Mouse (Mus musculus): ENCODE measurements around the gene 5730455P16Rik. TPM values are rescaled to one million over a fixed set of nuclear protein-coding genes. Genes with fewer than 3 reads are reported as not detected.
"Not testable (repeated sequence)": the region's sequence is repeated elsewhere in the genome, so short reads cannot be mapped to it uniquely, and the experiment has no call there.

Gene 5730455P16Rik
- polyA plus RNA-seq, 1 experiment: 5.6 TPM

DNA sequence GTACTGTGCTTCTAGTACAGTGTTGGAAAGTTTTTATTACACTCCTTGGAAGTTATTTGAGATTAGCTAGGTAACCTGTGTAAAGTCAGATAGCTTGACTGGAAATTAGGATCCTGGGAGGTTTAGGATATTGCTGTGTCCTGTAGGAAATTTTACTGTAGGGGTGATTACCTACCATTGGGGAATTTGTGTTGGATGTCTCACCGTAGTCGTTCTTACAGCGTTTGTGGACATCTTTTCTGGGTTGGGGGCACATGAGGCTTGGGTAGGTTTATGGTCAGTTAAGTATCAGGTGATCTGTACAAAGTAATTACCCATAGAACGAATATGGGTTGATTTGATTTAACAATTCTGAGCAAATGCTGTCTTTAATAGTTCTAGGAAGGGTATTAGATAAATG is 18.8 kb upstream of the 5730455P16Rik start:
- WGBS: 90% methylated on average over 4 of the region's 4 CpGs
- H3K4me3 ChIP-seq (replicated peaks; ENCODE audit: extremely low read depth, low read depth, low read length): no peak overlapping the region
- no peak for TF ChIP-seq POLR2A (IDR thresholded peaks at IDR 0.05; ENCODE audit: borderline replicate concordance, extremely low read depth, low read depth, low read length)
- no peak for TF ChIP-seq CTCF (IDR thresholded peaks at IDR 0.05; ENCODE audit: insufficient read depth, low read length)
- no peaks in the 10 kb centered on the region for H3K4me1 ChIP-seq (ENCODE audit: control insufficient read depth, insufficient read depth, low read length)
- no peak for DNase-seq

DNA sequence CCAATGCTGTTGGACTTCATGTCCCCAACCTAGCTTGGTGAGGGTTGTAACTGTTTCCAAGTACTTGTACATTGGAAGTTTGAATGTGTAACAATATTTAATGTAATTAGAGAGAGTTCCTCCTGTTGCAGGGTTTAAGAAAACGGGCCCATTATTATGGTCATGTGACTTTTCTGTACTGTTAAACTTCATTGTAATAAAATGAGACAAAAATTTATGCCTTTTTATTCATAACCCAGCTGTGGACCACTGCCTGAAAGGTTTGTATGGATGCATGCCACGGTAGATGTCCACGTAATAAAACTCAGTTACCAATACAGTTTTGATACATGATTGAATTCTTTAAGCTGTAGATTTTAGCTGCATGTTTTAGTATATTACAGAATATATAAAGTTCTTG is 18.1 kb upstream of the 5730455P16Rik start:
- H3K4me1 ChIP-seq (ENCODE audit: control insufficient read depth, insufficient read depth, low read length): no peaks in the 10 kb centered on the region
- no peak for TF ChIP-seq CTCF (IDR thresholded peaks at IDR 0.05; ENCODE audit: insufficient read depth, low read length)
- no peak for TF ChIP-seq POLR2A (IDR thresholded peaks at IDR 0.05; ENCODE audit: borderline replicate concordance, extremely low read depth, low read depth, low read length)
- no peak for DNase-seq
- no peak overlapping the region for H3K4me3 ChIP-seq (replicated peaks; ENCODE audit: extremely low read depth, low read depth, low read length)
- 90% methylated on average over 3 of the region's 3 CpGs for WGBS

DNA sequence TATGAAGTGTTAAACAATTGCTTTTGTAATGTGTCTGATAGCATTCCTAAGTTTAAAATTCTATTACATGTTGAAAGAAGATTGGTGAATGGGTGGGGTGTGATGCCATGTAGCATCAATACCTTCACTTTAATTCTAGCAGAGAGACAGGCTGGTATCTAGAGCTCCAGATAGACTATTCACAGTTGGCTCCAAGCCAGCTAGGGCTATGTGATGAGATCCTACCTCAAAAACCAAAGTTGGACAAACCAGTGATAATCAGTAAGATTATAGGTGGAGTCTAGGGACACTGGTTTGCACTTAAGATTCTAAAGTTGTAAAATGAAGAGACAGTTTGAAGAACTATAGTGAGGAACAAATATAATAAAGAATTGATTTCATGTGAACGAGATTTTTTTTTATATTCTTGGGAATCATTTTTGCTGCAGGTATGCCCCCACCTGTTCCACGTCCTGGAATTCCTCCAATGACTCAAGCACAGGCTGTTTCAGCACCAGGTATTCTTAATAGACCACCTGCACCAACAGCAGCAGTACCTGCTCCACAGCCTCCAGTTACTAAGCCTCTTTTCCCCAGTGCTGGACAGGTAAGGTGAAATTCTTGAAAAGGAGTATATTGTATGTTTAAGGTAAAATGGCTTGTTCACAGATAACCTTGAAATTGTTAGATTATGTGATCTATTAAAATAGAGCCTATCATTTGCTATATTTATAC is 13.7 kb upstream of the 5730455P16Rik start:
- 93% methylated on average over 2 of the region's 2 CpGs for WGBS

DNA sequence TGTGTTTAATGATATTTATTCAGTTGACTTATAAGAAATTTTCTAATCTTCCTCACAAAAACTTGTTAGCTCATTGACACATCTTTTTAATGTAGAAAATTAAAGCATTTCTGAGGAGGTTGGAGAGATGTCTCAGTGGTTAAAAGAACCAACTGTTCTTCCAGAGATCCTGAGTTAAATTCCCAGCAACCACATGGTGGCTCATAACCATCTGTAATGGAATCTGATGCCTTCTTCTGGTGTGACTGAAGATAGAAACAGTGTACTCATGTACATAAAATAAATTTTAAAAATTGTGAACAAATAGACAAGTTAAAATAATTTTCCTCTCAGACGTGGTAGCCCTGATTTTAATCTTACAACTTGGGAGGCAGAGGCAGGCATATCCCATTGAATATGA is 12.1 kb upstream of the 5730455P16Rik start:
- H3K4me3 ChIP-seq (replicated peaks; ENCODE audit: extremely low read depth, low read depth, low read length): no peak overlapping the region
- no peak for TF ChIP-seq POLR2A (IDR thresholded peaks at IDR 0.05; ENCODE audit: borderline replicate concordance, extremely low read depth, low read depth, low read length)
- WGBS: 81% methylated on average over 1 of the region's 1 CpGs
- DNase-seq: no peak
- peaks cover 5% of the 10 kb centered on the region; the same call in 1 of the 2 replicates for H3K4me1 ChIP-seq (ENCODE audit: control insufficient read depth, insufficient read depth, low read length)

More for the DNA sequence above, 13.7 kb upstream of the 5730455P16Rik start:
- H3K4me3 ChIP-seq (replicated peaks; ENCODE audit: extremely low read depth, low read depth, low read length): no peak overlapping the region
- TF ChIP-seq POLR2A (IDR thresholded peaks at IDR 0.05; ENCODE audit: borderline replicate concordance, extremely low read depth, low read depth, low read length) (no peak), CTCF (IDR thresholded peaks at IDR 0.05; ENCODE audit: insufficient read depth, low read length) (no peak)
- no peak for DNase-seq
- peaks cover 5% of the 10 kb centered on the region; the same call in 1 of the 2 replicates for H3K4me1 ChIP-seq (ENCODE audit: control insufficient read depth, insufficient read depth, low read length)

DNA sequence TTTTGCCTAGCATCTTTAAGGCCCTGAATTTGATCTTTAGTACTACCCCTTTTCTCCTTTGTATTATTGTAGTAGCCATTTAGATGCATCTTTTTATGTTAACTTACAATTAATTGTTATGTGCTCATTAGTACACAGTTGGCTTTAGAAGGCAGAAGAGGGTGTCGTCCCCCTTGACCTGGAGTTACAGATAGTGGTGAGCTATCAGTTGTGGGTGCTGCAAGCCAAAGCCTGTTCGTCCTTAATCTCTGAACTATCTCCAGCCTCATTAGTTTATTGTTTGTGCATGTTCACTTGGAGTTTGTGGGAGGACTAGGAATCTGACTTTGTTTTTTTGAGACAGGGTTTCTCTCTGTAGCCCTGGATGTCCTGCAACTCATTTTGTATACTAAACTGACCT is 9.0 kb upstream of the 5730455P16Rik start:
- H3K4me1 ChIP-seq (ENCODE audit: control insufficient read depth, insufficient read depth, low read length): peaks cover 9% of the 10 kb centered on the region; the same call in 1 of the 2 replicates
- no peak overlapping the region for H3K4me3 ChIP-seq (replicated peaks; ENCODE audit: extremely low read depth, low read depth, low read length)
- no peak for DNase-seq
- WGBS: 37% methylated on average over 2 of the region's 2 CpGs
- TF ChIP-seq CTCF (IDR thresholded peaks at IDR 0.05; ENCODE audit: insufficient read depth, low read length): no peak

DNA sequence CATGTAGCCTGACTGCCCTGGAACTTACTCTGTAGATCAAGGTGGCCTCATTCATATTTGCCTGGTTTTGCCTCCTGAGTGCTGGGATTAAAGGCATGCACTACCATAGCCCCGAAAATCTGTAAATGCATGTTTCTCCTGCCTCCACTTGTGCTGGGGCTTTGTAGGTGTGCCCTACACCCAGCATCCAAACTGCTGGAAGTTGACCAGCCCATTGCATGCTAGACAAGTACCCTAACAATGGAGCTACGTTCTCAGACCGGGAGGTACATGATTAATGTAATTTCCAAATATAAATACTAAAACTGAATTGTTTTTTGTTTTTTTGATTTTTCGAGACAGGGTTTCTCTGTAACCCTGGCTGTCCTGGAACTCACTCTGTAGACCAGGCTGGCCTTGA is 7.2 kb upstream of the 5730455P16Rik start:
- no peak overlapping the region for H3K4me3 ChIP-seq (replicated peaks; ENCODE audit: extremely low read depth, low read depth, low read length)
- no peak for TF ChIP-seq POLR2A (IDR thresholded peaks at IDR 0.05; ENCODE audit: borderline replicate concordance, extremely low read depth, low read depth, low read length)
- peaks cover 9% of the 10 kb centered on the region; the same call in 1 of the 2 replicates for H3K4me1 ChIP-seq (ENCODE audit: control insufficient read depth, insufficient read depth, low read length)
- no peak for DNase-seq
- WGBS: 6% methylated on average over 4 of the region's 4 CpGs

DNA sequence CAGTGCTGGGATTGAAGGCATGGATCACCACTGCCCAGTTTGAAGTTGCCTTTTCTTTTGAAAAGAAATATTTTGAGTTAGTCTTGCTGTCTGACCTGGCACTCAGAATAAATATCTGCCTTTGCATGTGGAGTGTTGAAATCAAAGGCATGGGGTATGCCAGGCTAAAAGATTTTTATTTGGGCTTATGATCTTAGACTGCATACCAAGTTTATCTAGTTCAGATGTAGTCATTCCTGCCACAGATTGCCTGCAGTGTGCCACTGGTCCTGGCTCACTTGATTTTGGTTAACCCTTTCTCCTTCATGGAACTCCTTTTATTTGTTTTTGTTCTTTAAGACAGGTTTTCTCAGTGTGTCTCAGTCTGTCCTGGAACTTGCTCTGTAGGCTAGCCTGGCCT is 6.6 kb upstream of the 5730455P16Rik start:
- peaks cover 9% of the 10 kb centered on the region; the same call in 1 of the 2 replicates for H3K4me1 ChIP-seq (ENCODE audit: control insufficient read depth, insufficient read depth, low read length)
- peak overlapping the region; percentile 58 for H3K4me3 ChIP-seq (replicated peaks; ENCODE audit: extremely low read depth, low read depth, low read length)
- no peak for TF ChIP-seq CTCF (IDR thresholded peaks at IDR 0.05; ENCODE audit: insufficient read depth, low read length)
- no peak for DNase-seq

DNA sequence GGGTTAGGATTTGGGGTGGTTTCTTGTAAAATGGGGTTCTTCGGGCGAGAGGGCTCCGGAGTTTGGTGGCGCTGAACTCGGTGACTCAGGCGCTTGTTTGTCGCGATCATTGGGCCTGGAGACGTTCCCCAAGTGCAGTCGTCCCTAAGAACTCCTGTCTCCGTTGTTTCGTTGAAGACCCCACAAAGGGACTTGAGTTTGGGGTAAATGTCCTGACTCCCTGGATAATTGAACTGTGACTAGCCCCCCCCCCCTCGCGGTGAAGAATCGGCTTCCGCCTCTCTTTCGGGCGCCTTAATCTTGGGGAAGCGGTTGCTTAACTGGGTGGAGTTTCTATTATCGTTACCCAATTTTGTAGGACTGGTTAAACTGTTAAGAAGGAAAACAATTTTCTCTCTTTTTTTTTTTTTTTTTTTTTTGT is 5.8 kb upstream of the 5730455P16Rik start:
- no peak for DNase-seq
- under 1% methylated on average over 20 of the region's 20 CpGs for WGBS

DNA sequence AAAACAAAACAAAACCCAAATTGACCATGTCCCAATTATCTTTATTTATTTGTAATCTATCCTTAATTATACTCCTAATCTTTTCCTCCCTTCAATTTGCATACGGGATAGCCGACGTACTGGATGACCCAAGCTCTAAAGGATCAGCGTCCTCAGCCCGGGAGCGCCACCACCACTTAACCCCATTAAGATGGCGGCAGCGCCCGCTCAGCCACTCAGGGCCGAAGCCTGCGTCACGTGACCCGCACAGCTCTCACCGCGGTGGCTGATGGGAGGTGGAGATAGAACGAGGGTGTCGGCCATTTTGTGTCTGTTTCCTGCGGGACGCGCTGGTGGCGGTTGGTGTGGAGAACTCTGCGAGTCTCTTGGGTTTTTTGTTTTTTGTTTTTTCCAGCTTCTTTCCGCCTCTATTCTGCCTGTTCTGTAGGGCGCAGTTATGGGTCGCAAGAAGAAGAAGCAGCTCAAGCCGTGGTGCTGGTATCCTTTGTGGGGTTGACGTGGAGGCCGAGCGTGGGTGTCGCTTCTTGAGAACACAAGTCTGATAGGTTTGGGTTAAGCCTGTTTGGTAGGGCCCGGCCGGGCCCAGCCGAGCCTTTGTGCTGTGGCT is 5.3 kb upstream of the 5730455P16Rik start, which contains the start of gene Zfp207:
Gene Zfp207 (plus strand): TSS at position 261 of the 607 bp plus-strand sequence.
- TF ChIP-seq CTCF (IDR thresholded peaks at IDR 0.05; ENCODE audit: insufficient read depth, low read length) (no peak), POLR2A (IDR thresholded peaks at IDR 0.05; ENCODE audit: borderline replicate concordance, extremely low read depth, low read depth, low read length) (peak; percentile 98)
- H3K4me3 ChIP-seq (replicated peaks; ENCODE audit: extremely low read depth, low read depth, low read length): peak within 1 kb of the TSS; percentile 88

More for the DNA sequence above, 5.8 kb upstream of the 5730455P16Rik start:
- no peak for TF ChIP-seq POLR2A (IDR thresholded peaks at IDR 0.05; ENCODE audit: borderline replicate concordance, extremely low read depth, low read depth, low read length)
- no peak for TF ChIP-seq CTCF (IDR thresholded peaks at IDR 0.05; ENCODE audit: insufficient read depth, low read length)
- peaks cover 9% of the 10 kb centered on the region; the same call in 1 of the 2 replicates for H3K4me1 ChIP-seq (ENCODE audit: control insufficient read depth, insufficient read depth, low read length)
- peak overlapping the region; percentile 88 for H3K4me3 ChIP-seq (replicated peaks; ENCODE audit: extremely low read depth, low read depth, low read length)

DNA sequence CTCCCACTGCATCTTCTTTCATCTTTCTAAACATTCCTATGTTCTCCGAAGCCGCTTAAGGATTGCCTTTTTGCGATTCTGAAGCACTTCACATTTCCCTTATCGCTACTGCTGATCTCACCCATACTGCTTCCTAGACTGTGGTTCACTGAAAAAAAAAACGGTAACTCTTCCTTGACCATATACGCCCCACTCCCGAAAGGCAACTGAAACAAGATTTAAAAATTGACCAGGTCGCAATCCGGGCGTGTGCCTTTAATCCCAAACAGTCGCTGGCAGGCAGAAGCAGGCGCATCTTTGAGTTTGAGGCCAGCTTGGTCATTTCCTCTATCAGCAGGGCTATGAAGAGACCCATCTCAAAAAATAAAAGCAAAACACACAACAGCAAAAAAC is 4.8 kb upstream of the 5730455P16Rik start:
- Histone ChIP-seq H3K4me3 (replicated peaks; ENCODE audit: extremely low read depth, low read depth, low read length) (peak overlapping the region; percentile 88), H3K4me1 (ENCODE audit: control insufficient read depth, insufficient read depth, low read length) (peaks cover 9% of the 10 kb centered on the region; the same call in 1 of the 2 replicates)
- no peak for TF ChIP-seq CTCF (IDR thresholded peaks at IDR 0.05; ENCODE audit: insufficient read depth, low read length)
- TF ChIP-seq POLR2A (IDR thresholded peaks at IDR 0.05; ENCODE audit: borderline replicate concordance, extremely low read depth, low read depth, low read length): no peak
- WGBS: under 1% methylated on average over 12 of the region's 12 CpGs
- peak; percentile 51 for DNase-seq

More for the DNA sequence above, 5.3 kb upstream of the 5730455P16Rik start, which contains the start of gene Zfp207:
- peaks cover 9% of the 10 kb centered on the region; the same call in 1 of the 2 replicates for H3K4me1 ChIP-seq (ENCODE audit: control insufficient read depth, insufficient read depth, low read length)
- under 1% methylated on average over 33 of the region's 33 CpGs for WGBS
- peak; percentile 96 for DNase-seq

DNA sequence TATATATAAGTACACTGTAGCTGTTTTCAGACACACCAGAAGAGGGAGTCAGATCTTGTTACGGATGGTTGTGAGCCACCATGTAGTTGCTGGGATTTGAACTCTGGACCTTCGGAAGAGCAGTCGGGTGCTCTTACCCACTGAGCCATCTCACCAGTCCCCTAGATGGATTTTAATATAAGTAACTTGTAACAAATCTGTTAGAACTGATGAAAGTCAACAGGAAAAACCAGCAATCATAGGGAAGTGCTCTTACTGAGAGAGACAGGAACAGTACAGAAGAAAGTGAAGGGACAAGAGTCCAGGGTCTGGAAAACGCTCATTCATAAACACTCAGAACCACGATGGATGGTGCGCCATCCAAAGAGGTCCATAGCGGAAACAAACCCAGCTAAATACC is 1.4 kb upstream of the 5730455P16Rik start:
- not testable (repeated sequence) for DNase-seq; H3K4me3 ChIP-seq (replicated peaks; ENCODE audit: extremely low read depth, low read depth, low read length); H3K4me1 ChIP-seq (ENCODE audit: control insufficient read depth, insufficient read depth, low read length)
- 93% methylated on average over 7 of the region's 7 CpGs for WGBS

DNA sequence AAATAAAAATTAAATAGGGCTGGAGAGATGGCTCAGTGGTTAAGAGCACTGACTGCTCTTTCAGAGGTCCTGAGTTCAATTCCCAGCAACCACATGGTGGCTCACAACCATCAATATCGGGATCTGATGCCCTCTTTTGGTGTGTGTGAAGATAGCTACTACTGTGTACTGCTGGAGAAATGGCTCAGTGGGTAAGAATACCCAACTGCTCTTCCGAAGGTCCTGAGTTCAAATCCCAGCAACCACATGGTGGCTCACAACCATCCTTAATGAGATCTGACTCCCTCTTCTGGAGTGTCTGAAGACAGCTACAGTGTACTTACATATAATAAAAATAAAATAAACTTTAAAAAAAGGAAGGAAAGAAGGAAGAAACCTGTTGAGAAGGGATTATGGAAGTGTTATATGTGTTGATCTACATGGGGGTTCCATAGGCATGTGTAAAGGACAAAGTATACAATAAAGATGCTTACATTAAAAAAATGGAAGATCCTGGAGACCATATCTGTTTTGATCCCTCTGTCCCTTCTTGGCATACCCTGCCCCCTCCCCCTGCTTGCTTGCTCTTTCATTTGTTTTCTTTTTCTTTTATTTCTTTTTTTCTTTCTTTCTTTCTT is 726 bp upstream of the 5730455P16Rik start:
- H3K4me3 ChIP-seq (replicated peaks; ENCODE audit: extremely low read depth, low read depth, low read length); H3K4me1 ChIP-seq (ENCODE audit: control insufficient read depth, insufficient read depth, low read length); DNase-seq: not testable (repeated sequence)
- 60% methylated on average over 2 of the region's 2 CpGs for WGBS

Measured in lung, adult 2 months (tissue).